In the genomic region with DNA sequence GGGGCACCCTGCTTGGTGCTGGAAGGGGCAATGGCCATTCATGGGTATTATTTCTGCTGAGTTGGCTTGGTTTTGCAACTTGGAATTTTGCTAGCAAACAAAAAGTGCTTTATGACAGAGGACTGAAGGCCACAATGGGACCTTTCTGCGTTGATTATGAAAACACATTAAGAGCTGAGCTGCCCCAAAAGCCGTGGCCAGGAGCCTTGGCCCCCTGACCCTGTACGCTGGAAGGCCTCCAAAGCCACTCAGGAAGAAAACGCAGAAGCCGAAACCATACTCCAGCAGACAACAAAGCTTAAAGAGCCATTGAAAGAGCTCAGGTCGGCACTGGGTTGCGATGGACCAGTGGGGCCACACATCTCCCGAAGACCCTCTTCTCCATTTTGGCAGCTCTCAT, we compare ENCODE assay signal across 12 mouse cellular contexts. TPM values are rescaled to one million over a fixed set of nuclear protein-coding genes. Genes with fewer than 3 reads are reported as not detected.
DNase-seq lines count a peak whose midpoint lies in the region; ATAC-seq and TF ChIP-seq lines count a peak whose summit lies in the region.
"Had no signal": no experiment of that assay in that cellular context is flagged by ENCODE, and none has a peak within 500 bp of the region (broad histone marks: within the 10 kb centered on the region; RNA-seq: fewer than 3 reads in every experiment).

No protein-coding gene starts in this region.

- H3K9me3 ChIP-seq in midbrain, embryonic 10.5 days (replicated peaks): no peaks in the 10 kb centered on the region
- no peaks in the 10 kb centered on the region for H3K9me3 ChIP-seq in midbrain, embryonic 16.5 days (replicated peaks; ENCODE audit: control insufficient read depth, low read length, poor library complexity, severe bottlenecking)
- no peaks in the 10 kb centered on the region for H3K9me3 ChIP-seq in heart, postnatal 0 days (replicated peaks; ENCODE audit: control insufficient read depth, low read length)
- H3K9me3 ChIP-seq: hindbrain, embryonic 12.5 days had no signal

- H3K4me2 ChIP-seq in midbrain, embryonic 16.5 days (ENCODE audit: low read length): no peak overlapping the region
- H3K4me2 ChIP-seq in heart, postnatal 0 days (ENCODE audit: low read depth, low read length): no peak overlapping the region
- H3K4me2 ChIP-seq: hindbrain, embryonic 12.5 days had no signal

- peaks cover 57% of the 10 kb centered on the region for H3K4me1 ChIP-seq in midbrain, embryonic 10.5 days
- H3K4me1 ChIP-seq in midbrain, embryonic 16.5 days (ENCODE audit: control insufficient read depth, insufficient read depth, low read length): peaks cover 16% of the 10 kb centered on the region
- peaks cover 41% of the 10 kb centered on the region for H3K4me1 ChIP-seq in heart, postnatal 0 days (ENCODE audit: control insufficient read depth, insufficient read depth)

- ATAC-seq in midbrain, embryonic 16.5 days: no peak
- no peak for ATAC-seq in heart, postnatal 0 days (ENCODE audit: insufficient read depth, low read depth)

- no peak for TF ChIP-seq CTCF in heart, postnatal 0 days (IDR thresholded peaks at IDR 0.05; ENCODE audit: low read depth)

- H3K27ac ChIP-seq in midbrain, embryonic 10.5 days (replicated peaks): peak overlapping the region; percentile 64
- no peak overlapping the region for H3K27ac ChIP-seq in midbrain, embryonic 16.5 days (ENCODE audit: low read length)
- H3K27ac ChIP-seq in heart, postnatal 0 days (ENCODE audit: low read depth): peak overlapping the region; percentile 43
- H3K27ac ChIP-seq: hindbrain, embryonic 12.5 days; left cerebral cortex, adult 2 months had no signal

- no peak overlapping the region for H3K4me3 ChIP-seq in midbrain, embryonic 10.5 days
- H3K4me3 ChIP-seq in midbrain, embryonic 16.5 days (ENCODE audit: low read depth, low read length): no peak overlapping the region
- no peak overlapping the region for H3K4me3 ChIP-seq in heart, postnatal 0 days (ENCODE audit: low read depth, low read length)
- H3K4me3 ChIP-seq: hindbrain, embryonic 12.5 days; left cerebral cortex, adult 2 months had no signal

- WGBS in midbrain, embryonic 10.5 days: 65% methylated on average over 8 of the region's 8 CpGs
- 49% methylated on average over 8 of the region's 8 CpGs for WGBS in midbrain, embryonic 16.5 days
- 53% methylated on average over 8 of the region's 8 CpGs for WGBS in heart, postnatal 0 days

- TF ChIP-seq EP300 in heart, postnatal 0 days (IDR thresholded peaks at IDR 0.05; ENCODE audit: low read depth): no peak

- H3K27me3 ChIP-seq in midbrain, embryonic 10.5 days (ENCODE audit: low read depth, poor library complexity, severe bottlenecking): no peaks in the 10 kb centered on the region
- no peaks in the 10 kb centered on the region for H3K27me3 ChIP-seq in midbrain, embryonic 16.5 days (ENCODE audit: control insufficient read depth, insufficient read depth, low read depth, low read length)
- no peaks in the 10 kb centered on the region for H3K27me3 ChIP-seq in heart, postnatal 0 days (ENCODE audit: control insufficient read depth, insufficient read depth, low read length)
- H3K27me3 ChIP-seq: hindbrain, embryonic 12.5 days had no signal

- H3K9ac ChIP-seq in midbrain, embryonic 16.5 days (ENCODE audit: low read depth, low read length): no peak overlapping the region
- H3K9ac ChIP-seq in heart, postnatal 0 days (replicated peaks; ENCODE audit: low read depth, low read length): no peak overlapping the region
- H3K9ac ChIP-seq: hindbrain, embryonic 12.5 days had no signal

- H3K36me3 ChIP-seq in midbrain, embryonic 10.5 days: no peaks in the 10 kb centered on the region
- no peaks in the 10 kb centered on the region for H3K36me3 ChIP-seq in midbrain, embryonic 16.5 days (ENCODE audit: control insufficient read depth, insufficient read depth, low read length)
- H3K36me3 ChIP-seq in heart, postnatal 0 days (replicated peaks; ENCODE audit: control insufficient read depth, insufficient read depth, low read length): no peaks in the 10 kb centered on the region
- H3K36me3 ChIP-seq: hindbrain, embryonic 12.5 days had no signal

- DNase-seq in gastrocnemius, postnatal 25 days: peak; percentile 57
- no peak for DNase-seq in gastrocnemius, postnatal 4 days (ENCODE audit: low spot score in 2 of 2)
- no peak for DNase-seq in midbrain, embryonic 10.5 days (ENCODE audit: low spot score)
- DNase-seq in heart, postnatal 0 days (ENCODE audit: low spot score): no peak
- DNase-seq in lung, postnatal 36 days: peak; percentile 54
- no peak for DNase-seq in urinary bladder, postnatal 36 days (ENCODE audit: low spot score in 2 of 2)
- DNase-seq in urinary bladder, postnatal 14 days (ENCODE audit: low spot score): no peak
- DNase-seq: cerebellum, adult 8-10 months; thymus, adult 2 months had no signal

RNA-seq across cellular contexts. Expression of a gene that starts 47.2 kb away (rescaled TPM):
- total RNA-seq in gastrocnemius, postnatal 25 days (2021): 10 to 100 TPM; 67.8 to 77.2 TPM
- total RNA-seq in gastrocnemius, postnatal 4 days (2021): 100 to 1,000 TPM; 120 to 144 TPM
- 1.7 and 2.5 TPM in 2 replicates for polyA plus RNA-seq in midbrain, embryonic 10.5 days (2016; fragmentation: Nextera tagmentation; extraction: Ambion mirVana)
- 4.5 and 5.3 TPM in 2 replicates for polyA plus RNA-seq in midbrain, embryonic 16.5 days (2015; fragmentation: Nextera tagmentation; extraction: Ambion mirVana)
- 7.7 and 15.2 TPM in 2 replicates for total RNA-seq in heart, postnatal 0 days (2014; rRNA removed; ENCODE audit: low replicate concordance)
- polyA plus RNA-seq in heart, postnatal 0 days (2015; fragmentation: Nextera tagmentation; extraction: Ambion mirVana): 1.3 and 1.5 TPM in 2 replicates

Comparison
In these comparisons a context has a peak if more than half of its experiments do, and no peak if none do; other contexts are left out.
1. DNase-seq: peak in gastrocnemius, postnatal 25 days (single experiment) and lung, postnatal 36 days (single experiment); none in gastrocnemius, postnatal 4 days (0 of 2), midbrain, embryonic 10.5 days (single experiment), heart, postnatal 0 days (single experiment), urinary bladder, postnatal 36 days (0 of 2) and urinary bladder, postnatal 14 days (single experiment).